Mouse (Mus musculus): ENCODE measurements around the gene Zfp869.
A peak's percentile ranks its signal among the peaks of the same experiment; 100 is the strongest.
"Not testable (repeated sequence)": the region's sequence is repeated elsewhere in the genome, so short reads cannot be mapped to it uniquely, and the experiment has no call there.

Zfp869 gene

GRCm38 (mm10) chr8:69710624-69711023, at the start of gene Zfp869:
Gene Zfp869, minus strand, starts transcription at chr8:69710724.
- not testable (repeated sequence) for DNase-seq (ENCODE audit: low read depth)

GRCm38 (mm10) chr8:69758316-69758715, 47.8 kb upstream of the Zfp869 start:
- no peak for DNase-seq (ENCODE audit: low read depth)

GRCm38 (mm10) chr8:69752437-69752836, 41.9 kb upstream of the Zfp869 start:
- DNase-seq (ENCODE audit: low read depth): no peak

DNA sequence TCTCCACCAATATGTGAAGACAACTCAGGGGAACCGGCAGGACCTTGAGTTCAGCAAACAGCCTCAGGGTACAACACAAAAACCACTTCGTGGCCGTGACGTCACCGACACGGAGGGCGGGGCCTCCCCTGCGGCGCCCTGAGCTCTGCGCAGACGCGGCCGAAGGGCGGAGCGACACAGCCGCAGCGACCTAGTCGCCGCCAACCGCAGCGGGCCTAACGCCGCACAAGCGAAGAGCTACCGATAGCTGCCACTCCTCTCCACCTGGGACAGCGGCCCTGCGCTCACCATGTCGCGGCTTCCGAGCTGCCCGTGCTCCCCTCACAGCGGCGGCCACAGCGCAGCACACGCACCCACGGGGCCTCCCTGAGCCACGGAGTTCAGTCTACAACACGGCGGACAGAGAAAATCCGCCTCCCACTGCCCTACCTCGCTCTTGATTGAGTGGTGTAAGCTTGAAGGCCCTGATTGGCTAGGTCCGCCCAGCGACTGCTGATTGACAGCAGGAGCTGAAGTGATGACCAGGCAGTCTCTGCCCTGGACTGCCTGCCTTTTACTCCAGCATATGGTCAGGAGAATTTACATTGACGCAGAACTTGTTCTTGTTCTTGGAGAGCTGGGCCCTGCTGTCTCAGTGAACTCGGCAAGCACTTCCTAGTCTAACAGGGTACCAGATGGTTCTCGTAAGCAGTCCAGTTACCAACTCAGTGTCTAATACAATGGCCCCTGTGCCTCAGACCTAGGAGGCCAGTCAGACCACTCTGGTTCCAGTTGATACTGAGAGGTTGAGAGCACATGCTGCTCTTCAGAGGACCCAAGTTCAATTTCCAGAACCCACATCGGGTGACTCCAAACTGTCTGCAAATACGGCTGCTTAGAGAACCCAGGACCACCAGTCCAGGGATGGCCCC, 39.3 kb upstream of the Zfp869 start, which contains the start of gene Zfp963:
Gene Zfp963, minus strand, starts transcription at position 427 of the 911 bp plus-strand sequence.
- DNase-seq (ENCODE audit: low read depth): peak; percentile 97

GRCm38 (mm10) chr8:69741231-69741630, 30.7 kb upstream of the Zfp869 start:
- DNase-seq (ENCODE audit: low read depth): no peak

DNA sequence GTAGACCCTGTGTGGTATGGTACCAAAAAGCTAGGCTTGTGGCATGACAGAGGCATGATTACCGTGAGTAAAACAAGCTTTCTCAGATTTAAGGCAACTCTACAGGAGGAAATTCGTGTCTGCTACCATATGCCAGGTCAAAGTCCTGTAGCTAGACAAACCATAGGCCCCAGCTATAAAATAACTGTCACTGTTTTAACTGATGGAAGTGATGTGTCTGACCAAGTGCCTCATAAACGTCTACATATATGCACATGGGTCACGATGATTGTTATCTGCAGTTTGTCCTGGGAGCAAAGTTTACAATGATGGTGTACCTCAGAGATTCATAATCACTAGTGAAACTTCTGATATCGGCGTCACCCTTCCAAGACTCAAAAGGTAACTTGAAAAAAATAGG, 30.2 kb upstream of the Zfp869 start:
- no peak for DNase-seq (ENCODE audit: low read depth)

DNA sequence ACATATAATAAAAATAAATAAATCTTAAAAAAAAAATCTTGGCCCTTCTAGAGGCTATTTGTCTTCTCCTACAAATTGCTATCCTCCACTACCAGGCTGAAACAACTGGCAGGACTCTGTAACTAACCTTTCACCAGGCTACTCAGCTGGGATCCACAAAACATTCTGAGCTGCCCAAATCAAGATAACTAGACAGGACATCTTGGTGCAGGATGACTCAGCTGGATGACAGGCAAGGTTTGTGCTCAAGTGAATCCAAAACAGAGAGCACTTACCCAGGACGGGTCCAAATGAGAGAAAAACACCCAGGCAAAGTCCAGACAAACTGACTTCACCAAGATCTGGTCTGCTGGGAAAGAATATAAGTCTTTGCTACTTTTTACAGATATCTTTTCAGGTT, 25.0 kb upstream of the Zfp869 start:
- no peak for DNase-seq (ENCODE audit: low read depth)

GRCm38 (mm10) chr8:69717232-69717580, 6.7 kb upstream of the Zfp869 start:
- DNase-seq (ENCODE audit: low read depth): no peak

GRCm38 (mm10) chr8:69716403-69717231, 6.1 kb upstream of the Zfp869 start:
- DNase-seq (ENCODE audit: low read depth): peak; percentile 98

DNA sequence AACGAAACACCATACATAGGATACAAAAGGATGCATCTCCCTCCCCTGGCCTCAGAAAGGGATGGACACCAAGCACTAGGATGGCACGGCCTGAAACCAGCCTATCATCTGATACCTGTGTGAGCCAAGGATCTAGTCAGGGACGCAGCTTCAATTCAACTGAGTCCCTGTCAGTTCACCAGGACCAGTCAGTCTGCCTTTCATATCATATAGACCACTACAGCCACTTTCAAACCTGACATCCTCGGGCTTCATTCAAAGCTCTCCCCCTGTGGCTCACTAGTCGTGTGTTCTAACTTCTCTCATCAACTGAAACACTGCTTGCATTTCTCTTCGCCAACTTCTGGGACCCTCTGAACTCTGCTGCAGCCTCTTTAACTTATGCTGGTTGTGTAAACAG, 4.8 kb upstream of the Zfp869 start:
- DNase-seq (ENCODE audit: low read depth): peak; percentile 27

- DNase-seq (ENCODE audit: low read depth): no peak
Measured at GRCm38 (mm10) chr8:69713516-69713915, 3.0 kb upstream of the Zfp869 start.

GRCm38 (mm10) chr8:69701810-69702209, 8.7 kb downstream of the Zfp869 start:
- DNase-seq (ENCODE audit: low read depth): no peak

DNA sequence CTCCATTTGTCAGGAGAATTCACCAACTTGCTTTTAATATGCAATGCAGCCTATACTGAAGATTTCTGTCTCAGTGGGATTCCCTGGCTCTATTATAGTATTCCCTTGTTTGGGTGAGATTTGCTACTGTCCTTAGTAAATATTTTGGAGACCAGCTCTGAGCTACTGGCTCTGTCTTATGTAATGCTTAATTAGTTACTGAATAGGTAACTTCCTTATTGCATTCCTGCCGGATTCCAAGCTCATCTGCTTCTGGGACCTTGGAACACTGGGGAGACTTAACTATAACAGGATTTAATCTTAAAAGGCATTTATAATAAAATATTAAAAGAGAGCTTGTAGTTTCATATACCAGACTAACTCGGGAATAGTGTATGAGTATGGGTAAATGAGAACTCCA, 45.5 kb downstream of the Zfp869 start:
- DNase-seq (ENCODE audit: low read depth): not testable (repeated sequence)

- DNase-seq (ENCODE audit: low read depth): no peak
Measured at GRCm38 (mm10) chr8:69661294-69661693, 49.2 kb downstream of the Zfp869 start.

All from induced T-regulatory cell, adult 2 months (primary cell).